Mouse (Mus musculus) layer of hippocampus, postnatal 14 days (tissue): Measurements from ENCODE around the gene Nck2. TPM values are rescaled to one million over a fixed set of nuclear protein-coding genes. Genes with fewer than 3 reads are reported as not detected.

ENCODE experiments used
- DNase-seq, 2 experiments: peaks; one replicate each; pipeline ENCODE4 v3.0.0; 2021 to 2022; ENCODE audit warnings: low spot score in 2 of 2, mixed read lengths in 1 of 2
- total RNA-seq, 2 experiments: library from RNA; stranded (reverse); gene quantifications; 2 replicates each; pipeline ENCODE4 v1.2.3; 2021

The Nck2 gene
- total RNA-seq, 2 experiments from 2014 or later: 48.4 to 50.9 TPM

DNA sequence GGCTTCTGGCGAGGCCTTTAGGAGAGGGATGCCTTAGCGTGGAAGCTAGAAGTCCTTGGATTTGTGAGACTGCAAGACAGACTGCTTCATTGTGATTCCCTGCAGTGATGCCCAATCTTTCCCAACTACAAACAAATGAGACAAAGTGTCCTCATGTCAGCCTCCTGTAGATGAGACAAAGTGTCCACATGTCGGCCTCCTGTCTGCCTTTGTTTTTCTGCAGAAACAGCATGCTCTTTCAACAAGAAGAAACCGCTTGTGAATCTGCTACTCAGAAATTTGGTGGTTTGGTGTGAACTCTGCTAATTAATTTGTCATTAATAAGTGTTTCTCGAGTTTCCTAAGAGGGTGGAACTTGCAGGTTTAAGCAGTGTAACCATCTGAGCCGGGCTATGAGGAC lies 53.6 kb downstream of the Nck2 start:
- DNase-seq: peak in 1 of 2 experiments; percentile 24

DNA sequence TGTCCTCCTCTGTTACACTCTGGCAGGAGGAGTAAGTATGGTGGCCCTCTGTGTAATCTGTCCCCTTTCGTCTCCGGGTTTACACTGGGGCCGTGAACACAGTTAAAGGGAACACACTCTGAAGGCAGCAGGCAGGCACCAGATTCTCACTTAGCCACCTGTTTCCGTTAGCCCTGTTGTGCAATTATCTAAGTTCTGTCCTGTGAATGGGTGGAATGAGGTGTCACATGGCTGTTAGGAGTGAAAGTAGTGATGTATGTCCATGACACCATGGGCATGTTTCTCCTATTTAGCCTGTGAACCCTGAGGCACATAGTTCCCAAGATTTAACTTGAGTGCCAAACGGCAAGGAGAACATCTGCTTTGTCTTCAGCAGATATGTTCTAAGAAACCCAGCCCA lies 55.7 kb downstream of the Nck2 start:
- no peak for DNase-seq

GRCm38 (mm10) chr1:43501143-43501919 lies 57.0 kb downstream of the Nck2 start:
- no peak for DNase-seq

- DNase-seq: peak in 1 of 2 experiments; percentile 43
These were observed 57.8 kb downstream of the Nck2 start for GRCm38 (mm10) chr1:43501920-43502791.

DNA sequence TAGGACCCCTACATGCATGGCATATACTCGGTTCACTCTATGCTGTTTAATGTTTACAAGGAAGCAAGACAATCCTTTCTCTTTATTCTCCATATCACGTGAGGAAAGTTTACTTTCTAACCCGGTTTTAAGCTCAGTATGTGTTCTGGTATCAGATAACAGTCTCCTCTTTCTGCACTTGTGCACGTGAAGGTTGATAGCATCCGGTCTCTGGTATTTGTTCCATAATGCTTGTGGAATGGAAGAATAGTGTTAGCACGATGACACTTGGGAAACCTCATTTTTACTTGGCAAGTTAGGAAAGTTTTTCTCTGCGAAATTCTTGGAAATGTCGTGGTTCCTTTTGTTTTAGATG lies 58.4 kb downstream of the Nck2 start:
- no peak for DNase-seq

DNA sequence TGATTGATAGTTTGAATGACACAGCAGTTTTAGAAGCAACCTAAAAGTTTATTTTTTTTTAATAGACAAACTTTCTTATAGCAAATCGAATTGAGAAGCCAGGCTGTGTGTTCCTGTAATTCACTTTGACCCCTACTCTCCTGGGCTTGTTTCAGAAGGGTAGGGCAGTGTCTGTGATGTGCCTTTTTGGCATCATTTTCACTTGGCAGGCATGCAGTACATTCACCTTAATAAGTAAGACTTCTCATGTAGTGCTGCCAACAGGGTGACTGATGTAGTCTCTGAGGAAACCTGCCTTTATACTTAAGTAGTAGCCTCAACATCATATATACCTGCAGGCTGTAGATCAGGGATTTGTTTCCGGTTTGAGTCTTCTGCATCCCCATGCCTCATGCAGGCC lies 58.9 kb downstream of the Nck2 start:
- DNase-seq: no peak

GRCm38 (mm10) chr1:43503676-43504075 lies 59.3 kb downstream of the Nck2 start:
- DNase-seq: no peak

- DNase-seq: peak in 1 of 2 experiments; percentile 40
These were observed 59.9 kb downstream of the Nck2 start for GRCm38 (mm10) chr1:43504235-43504634.

GRCm38 (mm10) chr1:43506638-43507037 lies 62.3 kb downstream of the Nck2 start:
- no peak for DNase-seq

GRCm38 (mm10) chr1:43507809-43508208 lies 63.4 kb downstream of the Nck2 start:
- DNase-seq: no peak

DNA sequence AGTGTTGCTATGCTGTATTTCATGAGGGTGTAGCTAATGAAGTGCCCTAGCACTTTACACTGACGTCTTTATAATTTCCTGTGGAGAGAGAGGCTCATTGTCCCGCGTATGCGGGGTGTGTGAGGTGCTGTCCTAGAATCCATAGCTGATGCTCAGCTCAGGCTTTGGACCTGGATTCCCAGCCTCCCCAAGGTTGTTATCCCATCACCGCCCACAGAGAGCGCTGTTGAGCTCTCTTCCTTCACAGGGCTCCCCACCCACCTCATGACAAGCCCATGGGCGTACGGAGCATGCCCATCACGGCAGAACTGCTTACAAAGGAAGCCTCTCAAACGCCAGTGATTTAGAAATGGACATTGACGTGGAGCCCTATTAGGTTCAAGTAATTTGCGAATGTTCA lies 66.9 kb downstream of the Nck2 start:
- DNase-seq: no peak

DNA sequence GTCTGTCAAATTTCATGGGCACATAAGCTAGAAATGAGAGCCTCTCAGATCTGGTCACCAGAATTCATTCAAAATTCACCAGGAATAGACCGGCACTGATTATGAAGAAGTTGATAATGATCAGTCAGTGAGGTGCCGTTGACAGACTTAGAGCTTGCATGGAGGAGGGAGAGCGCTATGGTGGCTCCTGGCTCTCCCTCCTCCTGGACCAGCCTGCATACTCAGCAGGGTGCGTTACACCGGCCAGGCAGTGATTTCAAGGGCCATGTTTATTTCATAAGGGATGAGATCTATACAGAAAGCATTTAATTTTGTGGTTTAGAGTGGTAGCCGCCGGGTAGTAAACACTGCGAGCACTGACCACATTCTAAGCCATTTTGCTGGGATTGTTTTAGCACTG lies 67.3 kb downstream of the Nck2 start:
- DNase-seq: no peak

DNA sequence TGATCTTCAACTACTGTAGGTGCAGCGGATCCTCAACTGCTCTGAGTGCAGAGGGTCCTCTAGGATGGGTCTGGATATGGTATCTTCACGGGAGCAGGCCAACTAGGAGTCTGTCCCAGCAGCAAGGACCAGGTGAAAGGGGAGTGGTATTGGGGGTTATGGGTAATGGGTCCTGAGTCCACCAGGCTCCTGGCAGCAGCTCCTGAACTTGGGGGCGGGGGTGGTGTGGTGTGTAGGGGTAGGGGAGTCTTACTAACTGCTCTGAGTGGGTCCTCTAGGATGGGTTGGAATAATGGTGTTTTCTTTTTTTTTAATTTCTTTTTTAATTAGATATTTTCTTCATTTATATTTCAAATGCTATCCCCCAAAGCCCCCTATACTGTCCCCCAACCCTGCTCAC lies 73.0 kb downstream of the Nck2 start:
- DNase-seq: no peak

- DNase-seq: no peak
These were observed 76.0 kb downstream of the Nck2 start for GRCm38 (mm10) chr1:43520216-43520988.

GRCm38 (mm10) chr1:43520989-43521371 lies 76.6 kb downstream of the Nck2 start:
- DNase-seq: no peak

- no peak for DNase-seq
These were observed 77.1 kb downstream of the Nck2 start for GRCm38 (mm10) chr1:43521512-43521911.

- DNase-seq: no peak
These were observed 77.6 kb downstream of the Nck2 start for GRCm38 (mm10) chr1:43521950-43522349.

DNA sequence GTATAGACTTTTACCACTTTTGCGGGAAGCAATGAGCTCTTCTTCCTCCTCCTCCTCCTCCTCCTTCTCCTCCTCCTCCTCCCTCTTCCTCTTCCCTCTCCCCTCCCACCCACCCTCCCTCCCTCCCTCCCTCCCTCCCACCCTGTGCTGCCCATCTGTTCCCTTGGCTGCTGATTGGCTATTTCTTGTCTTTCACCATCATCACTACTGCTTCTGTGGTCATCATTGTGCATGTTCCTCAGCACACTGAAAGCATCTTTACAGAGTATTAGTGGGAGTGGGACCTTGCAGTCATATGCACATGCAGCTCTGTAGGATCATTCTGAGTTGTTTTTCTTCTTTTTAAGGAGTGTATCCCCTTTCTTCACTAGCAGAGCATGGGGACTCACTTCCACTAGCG lies 78.6 kb downstream of the Nck2 start:
- DNase-seq: no peak

- no peak for DNase-seq
These were observed 80.0 kb downstream of the Nck2 start for GRCm38 (mm10) chr1:43524332-43524731.

DNA sequence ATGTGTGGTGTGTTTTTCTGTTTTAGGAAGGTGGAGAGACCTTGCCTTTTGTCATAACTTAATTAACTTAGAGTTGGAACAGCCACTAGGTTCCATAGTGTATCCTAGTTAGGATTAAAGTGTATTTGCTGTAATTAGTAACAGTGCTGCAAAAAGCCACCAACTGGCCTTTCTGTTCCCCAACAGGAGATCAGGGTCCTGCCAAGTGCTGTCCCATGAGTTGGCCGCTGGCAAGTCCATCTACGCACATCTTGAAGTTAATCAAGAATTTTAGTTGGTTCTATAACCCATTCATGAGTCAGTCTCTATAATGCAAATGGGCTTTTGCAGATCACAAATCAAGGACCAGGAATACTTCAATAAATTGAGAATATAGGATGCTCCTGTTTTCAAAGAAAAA lies 83.9 kb downstream of the Nck2 start:
- no peak for DNase-seq

GRCm38 (mm10) chr1:43529086-43529485 lies 84.7 kb downstream of the Nck2 start:
- DNase-seq: no peak
